Comparison of ENCODE assay signal across 11 mouse cellular contexts in genomic region chr12:79502862-79503581, GRCm38 (mm10).
DNase-seq lines count a peak whose midpoint lies in the region; ATAC-seq lines count a peak whose summit lies in the region.
"Had no signal": no experiment of that assay in that cellular context is flagged by ENCODE, and none has a peak within 500 bp of the region (broad histone marks: within the 10 kb centered on the region; RNA-seq: fewer than 3 reads in every experiment).

No protein-coding gene starts in this region.

- peak; percentile 54; the same call in 1 of the 2 replicates for ATAC-seq in kidney, embryonic 15.5 days (replicated peaks; ENCODE audit: low FRiP score)
- ATAC-seq in midbrain, embryonic 11.5 days (ENCODE audit: low FRiP score): no peak
- no peak for ATAC-seq in forebrain, embryonic 15.5 days (replicated peaks)
- peak; percentile 14; the same call in 1 of the 2 replicates for ATAC-seq in stomach, embryonic 16.5 days (ENCODE audit: insufficient read depth, low FRiP score)
- ATAC-seq: inflammation-experienced regulatory T-cells, adult 6 months had no signal

- peak overlapping the region; percentile 84 for H3K27ac ChIP-seq in kidney, embryonic 15.5 days
- H3K27ac ChIP-seq in midbrain, embryonic 10.5 days (replicated peaks): peak overlapping the region; percentile 78
- H3K27ac ChIP-seq in midbrain, embryonic 11.5 days (ENCODE audit: low read depth, low read length): no peak overlapping the region
- H3K27ac ChIP-seq in forebrain, embryonic 15.5 days (replicated peaks): peak overlapping the region; percentile 74; the same call in 1 of the 2 replicates
- H3K27ac ChIP-seq in stomach, embryonic 16.5 days (ENCODE audit: low read length): peak overlapping the region; percentile 66
- H3K27ac ChIP-seq: macrophage had no signal

- no peak overlapping the region for H3K4me2 ChIP-seq in kidney, embryonic 15.5 days
- H3K4me2 ChIP-seq in midbrain, embryonic 11.5 days: no peak overlapping the region
- no peak overlapping the region for H3K4me2 ChIP-seq in forebrain, embryonic 15.5 days (replicated peaks)
- peak overlapping the region; percentile 10; the same call in 1 of the 2 replicates for H3K4me2 ChIP-seq in stomach, embryonic 16.5 days (ENCODE audit: low read depth, low read length)
- H3K4me2 ChIP-seq: neural tube, embryonic 13.5 days had no signal

- no peak overlapping the region for H3K9ac ChIP-seq in kidney, embryonic 15.5 days
- H3K9ac ChIP-seq in midbrain, embryonic 11.5 days (ENCODE audit: low read length): no peak overlapping the region
- no peak overlapping the region for H3K9ac ChIP-seq in forebrain, embryonic 15.5 days (replicated peaks)
- H3K9ac ChIP-seq in stomach, embryonic 16.5 days (ENCODE audit: low read length): no peak overlapping the region
- H3K9ac ChIP-seq: neural tube, embryonic 13.5 days had no signal

- H3K4me1 ChIP-seq in kidney, embryonic 15.5 days: peaks cover 39% of the 10 kb centered on the region
- peaks cover 47% of the 10 kb centered on the region for H3K4me1 ChIP-seq in midbrain, embryonic 10.5 days
- H3K4me1 ChIP-seq in midbrain, embryonic 11.5 days (ENCODE audit: control insufficient read depth, insufficient read depth, low read length): peaks cover 21% of the 10 kb centered on the region; the same call in 1 of the 2 replicates
- peaks cover 42% of the 10 kb centered on the region for H3K4me1 ChIP-seq in forebrain, embryonic 15.5 days
- peaks cover 31% of the 10 kb centered on the region for H3K4me1 ChIP-seq in stomach, embryonic 16.5 days (ENCODE audit: control insufficient read depth, insufficient read depth, low read length)

- no peak overlapping the region for H3K4me3 ChIP-seq in kidney, embryonic 15.5 days (replicated peaks)
- H3K4me3 ChIP-seq in midbrain, embryonic 10.5 days: no peak overlapping the region
- no peak overlapping the region for H3K4me3 ChIP-seq in midbrain, embryonic 11.5 days (ENCODE audit: low read depth, low read length)
- no peak overlapping the region for H3K4me3 ChIP-seq in forebrain, embryonic 15.5 days
- no peak overlapping the region for H3K4me3 ChIP-seq in stomach, embryonic 16.5 days (replicated peaks; ENCODE audit: low read length)
- H3K4me3 ChIP-seq: neural tube, embryonic 13.5 days had no signal

- DNase-seq in kidney, postnatal 36 days: no peak
- no peak for DNase-seq in midbrain, embryonic 10.5 days (ENCODE audit: low spot score)
- no peak for DNase-seq in midbrain, embryonic 11.5 days (ENCODE audit: low spot score, missing footprints)
- DNase-seq in cerebellum, adult 11 months: no peak
- DNase-seq: gastrocnemius, postnatal 14 days had no signal

- 60% methylated on average over 11 of the region's 11 CpGs for WGBS in kidney, embryonic 15.5 days
- WGBS in midbrain, embryonic 10.5 days: 93% methylated on average over 11 of the region's 11 CpGs
- 89% methylated on average over 11 of the region's 11 CpGs for WGBS in midbrain, embryonic 11.5 days
- 71% methylated on average over 11 of the region's 11 CpGs for WGBS in forebrain, embryonic 15.5 days
- WGBS in stomach, embryonic 16.5 days: 43% methylated on average over 11 of the region's 11 CpGs

- no peaks in the 10 kb centered on the region for H3K9me3 ChIP-seq in kidney, embryonic 15.5 days (replicated peaks)
- H3K9me3 ChIP-seq in midbrain, embryonic 10.5 days (replicated peaks): 0 out of 2 replicates have a peak, but pooled peaks cover 4% of the 10 kb centered on the region
- no peaks in the 10 kb centered on the region; the same call in 1 of the 2 replicates for H3K9me3 ChIP-seq in midbrain, embryonic 11.5 days (ENCODE audit: control insufficient read depth, low read length)
- no peaks in the 10 kb centered on the region for H3K9me3 ChIP-seq in forebrain, embryonic 15.5 days
- H3K9me3 ChIP-seq in stomach, embryonic 16.5 days (replicated peaks; ENCODE audit: control insufficient read depth, low read length): no peaks in the 10 kb centered on the region
- H3K9me3 ChIP-seq: neural tube, embryonic 13.5 days had no signal

- H3K36me3 ChIP-seq in kidney, embryonic 15.5 days: no peaks in the 10 kb centered on the region
- no peaks in the 10 kb centered on the region for H3K36me3 ChIP-seq in midbrain, embryonic 10.5 days
- no peaks in the 10 kb centered on the region for H3K36me3 ChIP-seq in midbrain, embryonic 11.5 days (ENCODE audit: control insufficient read depth, insufficient read depth, low read length)
- H3K36me3 ChIP-seq in forebrain, embryonic 15.5 days: no peaks in the 10 kb centered on the region
- no peaks in the 10 kb centered on the region for H3K36me3 ChIP-seq in stomach, embryonic 16.5 days (ENCODE audit: control insufficient read depth, insufficient read depth, low read length)
- H3K36me3 ChIP-seq: neural tube, embryonic 13.5 days had no signal

- H3K27me3 ChIP-seq in kidney, embryonic 15.5 days: no peaks in the 10 kb centered on the region
- no peaks in the 10 kb centered on the region for H3K27me3 ChIP-seq in midbrain, embryonic 10.5 days (ENCODE audit: low read depth, poor library complexity, severe bottlenecking)
- no peaks in the 10 kb centered on the region for H3K27me3 ChIP-seq in midbrain, embryonic 11.5 days (ENCODE audit: control insufficient read depth, insufficient read depth, low read length)
- H3K27me3 ChIP-seq in forebrain, embryonic 15.5 days: no peaks in the 10 kb centered on the region
- no peaks in the 10 kb centered on the region for H3K27me3 ChIP-seq in stomach, embryonic 16.5 days (ENCODE audit: control insufficient read depth, insufficient read depth, low read length)
- H3K27me3 ChIP-seq: neural tube, embryonic 13.5 days had no signal

Comparison
In these comparisons a context has a peak if more than half of its experiments do, and no peak if none do; other contexts are left out.
1. ATAC-seq: peak in kidney, embryonic 15.5 days (single experiment) and stomach, embryonic 16.5 days (single experiment); none in midbrain, embryonic 11.5 days (single experiment) and forebrain, embryonic 15.5 days (single experiment).